Mouse (Mus musculus) embryo, embryonic 10 days (tissue): ENCODE measurements around the gene Reln.

Experiments
- DNase-seq: peaks from one replicate; pipeline ENCODE4 v3.0.0-alpha.2; 2015; ENCODE audit warnings: low spot score

Gene Reln

GRCm38 (mm10) chr5:22307853-22308252 lies 36.6 kb downstream of the Reln start:
- DNase-seq, result no peak

DNA sequence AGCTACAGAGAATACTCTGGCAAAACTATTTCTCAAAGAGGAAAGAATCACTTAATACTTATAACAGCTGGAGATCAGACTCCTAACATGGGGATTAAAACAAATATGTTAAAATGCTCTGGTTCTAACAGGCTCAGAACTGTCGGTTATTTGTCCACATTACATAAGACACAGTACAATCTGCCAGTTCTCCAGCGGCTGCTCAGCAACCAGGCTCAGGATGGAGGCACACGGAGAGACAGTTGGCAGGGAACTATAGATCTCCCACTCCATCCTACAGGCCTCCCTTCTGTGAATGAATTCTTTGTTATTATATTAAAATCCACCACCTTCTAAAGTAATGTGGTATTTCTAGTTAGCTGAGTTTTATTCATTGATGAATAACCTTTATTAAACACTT lies 37.4 kb downstream of the Reln start:
- no peak for DNase-seq

GRCm38 (mm10) chr5:22303709-22304108 lies 40.8 kb downstream of the Reln start:
- peak; percentile 32 for DNase-seq

DNA sequence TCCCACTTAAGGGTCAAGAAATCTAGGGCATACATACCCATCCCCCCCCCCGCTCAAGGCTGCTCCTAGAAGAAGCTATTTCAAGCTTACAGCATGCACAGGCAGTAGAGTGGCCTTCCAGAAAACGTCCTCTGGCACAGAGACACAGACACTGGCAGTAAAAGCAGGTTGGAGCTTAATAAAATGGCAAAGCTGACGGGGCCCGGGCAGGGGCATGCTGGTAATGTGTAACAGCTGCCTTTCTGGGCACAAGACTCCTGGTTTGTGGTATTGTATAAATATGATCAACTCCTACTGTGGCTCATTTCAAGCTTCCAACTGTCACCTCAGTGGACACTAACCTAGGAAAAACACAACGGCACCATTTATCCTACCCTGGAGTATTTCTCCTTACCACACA lies 42.2 kb downstream of the Reln start:
- DNase-seq, result no peak

- no peak for DNase-seq
Observed at GRCm38 (mm10) chr5:22300788-22301187, 43.7 kb downstream of the Reln start.

DNA sequence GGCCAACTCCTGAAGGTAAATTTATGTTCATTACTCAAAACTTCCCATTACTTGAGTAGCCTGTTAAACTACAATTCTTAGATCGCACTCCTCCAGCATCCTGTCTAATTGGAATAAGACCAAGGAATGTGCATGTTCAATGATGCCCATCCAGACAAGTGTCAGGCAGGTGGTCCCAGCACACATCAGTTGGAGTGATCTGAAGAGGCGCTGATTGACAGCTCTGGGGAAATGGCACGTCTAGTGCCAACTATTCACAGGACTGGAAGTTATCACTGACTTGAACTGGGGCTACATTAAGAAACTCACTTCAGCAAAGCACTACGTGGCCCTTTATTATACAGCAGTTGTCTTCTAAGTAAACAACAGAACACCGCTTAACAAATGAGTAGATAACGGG lies 44.5 kb downstream of the Reln start:
- DNase-seq, result no peak

- no peak for DNase-seq
Observed at GRCm38 (mm10) chr5:22295161-22295560, 49.3 kb downstream of the Reln start.

- no peak for DNase-seq
Observed at GRCm38 (mm10) chr5:22291409-22291808, 53.1 kb downstream of the Reln start.

DNA sequence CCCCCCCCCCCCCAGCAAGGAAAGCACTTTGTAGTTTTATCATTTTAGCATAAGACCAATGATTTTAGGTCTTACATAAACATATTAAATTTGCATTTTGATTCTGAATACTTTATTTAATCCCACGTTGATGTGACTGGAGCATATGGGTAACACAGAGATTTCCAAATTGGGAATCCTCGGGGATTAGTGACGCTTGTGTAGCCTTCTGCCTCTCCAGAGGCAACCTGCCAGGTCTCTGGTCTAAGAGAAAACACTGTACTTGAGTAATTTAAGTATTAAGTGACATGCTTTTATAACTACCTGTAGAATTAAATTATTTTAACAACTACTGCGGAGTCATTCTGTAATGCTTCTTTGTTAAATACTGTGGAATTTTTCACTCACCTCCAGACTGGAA lies 59.1 kb downstream of the Reln start:
- no peak for DNase-seq

- no peak for DNase-seq
Observed at GRCm38 (mm10) chr5:22282141-22282665, 62.3 kb downstream of the Reln start.

GRCm38 (mm10) chr5:22280534-22281164 lies 63.9 kb downstream of the Reln start:
- no peak for DNase-seq

DNA sequence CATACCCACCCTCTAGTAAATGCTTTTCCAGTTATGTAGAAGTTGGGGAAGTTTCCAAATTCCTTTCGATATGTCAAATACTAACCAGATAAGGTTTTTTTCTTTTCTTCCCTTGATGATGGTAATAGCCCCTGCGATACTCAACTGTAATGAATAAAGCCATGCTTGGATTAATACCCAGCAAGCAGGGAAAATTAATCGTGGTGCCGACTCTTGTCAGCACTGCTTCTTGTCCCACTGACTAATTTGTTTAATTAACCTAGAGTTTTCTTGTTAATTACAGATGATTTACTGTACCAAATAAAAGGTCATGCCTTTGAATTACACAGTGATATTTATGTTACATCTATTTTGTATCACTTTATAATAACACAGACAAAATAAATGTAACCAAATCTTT lies 65.3 kb downstream of the Reln start:
- DNase-seq, result no peak

DNA sequence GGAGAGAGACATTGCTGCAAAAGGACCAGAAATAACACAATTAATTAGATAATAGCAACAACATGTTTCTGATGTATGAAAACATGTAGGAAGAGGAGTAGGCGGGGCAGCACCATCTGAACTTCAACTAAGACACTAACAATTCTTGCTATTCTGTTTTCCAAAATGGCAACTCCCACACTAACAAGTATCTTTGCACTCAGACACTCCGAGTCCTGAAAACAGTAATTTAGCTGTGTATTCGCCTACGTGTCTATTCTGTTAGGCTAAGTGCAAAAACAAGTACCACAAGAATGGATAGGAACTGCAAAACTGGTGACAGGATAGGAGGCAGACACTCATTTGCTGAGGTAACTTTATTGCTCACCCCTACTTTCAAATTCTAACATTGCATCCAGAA lies 70.4 kb downstream of the Reln start:
- DNase-seq, result no peak

- no peak for DNase-seq
Observed at GRCm38 (mm10) chr5:22266489-22267301, 77.8 kb downstream of the Reln start.

DNA sequence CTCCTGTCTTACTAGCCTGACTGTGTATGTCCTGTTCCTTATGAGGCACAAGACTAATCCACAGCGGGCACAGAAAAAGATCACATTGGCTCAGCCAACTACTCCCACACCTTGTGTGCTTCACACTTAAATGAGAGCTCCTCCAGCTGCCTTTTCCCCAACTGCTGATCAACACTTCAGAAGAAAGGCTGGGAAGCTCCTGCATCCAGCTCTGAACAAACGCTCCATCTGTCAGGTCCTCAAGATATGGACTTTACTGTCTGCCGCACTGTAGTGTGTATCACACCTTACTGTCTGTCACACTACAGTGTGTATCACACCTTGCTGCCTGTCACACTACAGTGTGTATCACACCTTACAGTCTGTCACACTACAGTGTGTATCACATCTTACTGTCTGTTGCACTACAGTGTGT lies 82.1 kb downstream of the Reln start:
- DNase-seq, result no peak

DNA sequence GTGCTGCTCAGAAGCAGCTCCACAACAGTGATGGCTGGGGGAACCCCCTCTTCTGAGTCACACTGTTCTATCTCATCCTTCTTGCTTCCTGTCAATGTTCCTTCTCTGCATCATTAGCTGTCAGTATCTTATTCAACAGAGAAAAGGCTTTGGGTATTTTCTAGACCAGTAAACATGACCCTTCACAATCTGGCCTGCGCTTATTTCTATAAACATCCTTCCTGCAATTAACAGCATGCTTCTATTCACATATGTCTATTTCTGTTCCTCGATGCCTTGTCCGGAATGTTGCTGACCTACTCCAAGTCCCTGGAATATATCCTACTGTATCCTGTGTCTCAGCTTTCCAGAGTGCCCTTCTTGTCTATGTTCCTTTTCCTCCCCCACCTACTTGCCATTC lies 89.2 kb downstream of the Reln start:
- DNase-seq, result no peak

GRCm38 (mm10) chr5:22253910-22254309 lies 90.6 kb downstream of the Reln start:
- DNase-seq, result no peak

GRCm38 (mm10) chr5:22253318-22253717 lies 91.2 kb downstream of the Reln start:
- no peak for DNase-seq

GRCm38 (mm10) chr5:22247850-22248249 lies 96.7 kb downstream of the Reln start:
- no peak for DNase-seq

- no peak for DNase-seq
Observed at GRCm38 (mm10) chr5:22245056-22245455, 99.4 kb downstream of the Reln start.

DNA sequence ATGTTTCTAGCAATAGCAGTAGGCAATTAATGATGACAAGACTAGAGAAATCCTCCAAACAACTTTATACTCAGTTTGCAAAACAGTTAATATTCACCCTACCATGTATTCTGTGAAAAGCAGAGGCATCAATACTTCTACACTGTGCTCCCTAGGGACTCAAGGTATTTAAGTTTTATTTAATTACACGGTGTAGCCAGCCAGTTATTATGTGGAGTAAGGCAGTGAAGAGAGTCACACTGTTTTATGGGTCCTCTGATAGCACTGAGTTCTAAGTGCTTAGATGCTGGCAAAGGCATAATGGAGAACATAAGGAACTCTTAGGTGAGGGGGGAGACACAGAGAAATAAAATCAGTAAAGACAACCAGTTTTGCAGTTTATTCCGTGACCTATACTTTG lies 101.0 kb downstream of the Reln start:
- no peak for DNase-seq

- DNase-seq, result no peak
Observed at GRCm38 (mm10) chr5:22241560-22241959, 102.9 kb downstream of the Reln start.

DNA sequence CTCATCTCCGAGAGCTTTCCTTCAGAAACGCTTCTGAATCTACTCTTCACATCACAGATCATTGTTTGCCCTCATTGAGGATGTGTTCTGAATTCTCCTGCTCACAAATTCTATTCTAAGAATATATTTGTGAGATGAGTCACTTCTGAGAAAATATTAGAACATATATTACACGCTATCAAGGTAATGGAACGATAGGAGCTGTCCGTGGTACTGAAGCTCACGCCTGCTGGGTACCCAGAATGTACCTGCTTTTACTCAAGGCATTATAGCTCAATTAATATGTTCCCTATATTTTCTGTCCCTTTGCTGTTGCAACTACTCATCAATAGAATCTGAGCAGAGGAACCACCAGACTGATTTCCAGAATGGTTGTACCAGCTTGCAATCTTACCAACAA lies 107.7 kb downstream of the Reln start:
- DNase-seq, result peak; percentile 66

DNA sequence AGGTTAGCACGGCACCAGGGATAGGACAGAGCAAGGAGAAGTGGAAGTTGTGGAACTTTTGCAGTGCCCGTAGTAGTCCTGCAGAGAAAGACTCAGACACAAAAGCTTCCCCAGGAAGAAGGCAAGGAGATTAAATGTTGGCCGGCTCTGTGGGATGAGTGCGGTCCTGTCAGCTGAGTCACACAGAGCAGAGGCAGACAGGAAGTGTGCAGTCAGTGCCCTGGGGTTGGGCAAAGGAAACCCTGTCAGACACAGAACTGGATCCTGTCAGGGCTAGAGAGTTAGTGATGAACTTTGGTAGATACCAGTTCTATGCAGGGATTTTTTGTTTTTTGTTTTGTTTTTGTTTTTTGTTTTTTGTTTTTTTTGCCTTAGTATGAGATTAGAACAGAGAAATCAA lies 120.0 kb downstream of the Reln start:
- DNase-seq, result no peak
